Mouse (Mus musculus) heart, embryonic 10.5 days (tissue): Measurements from ENCODE around the gene Treh. TPM values are rescaled to one million over a fixed set of nuclear protein-coding genes. Genes with fewer than 3 reads are reported as not detected.
A peak's percentile ranks its signal among the peaks of the same experiment; 100 is the strongest.

Source experiments
- DNase-seq: peaks from one replicate; pipeline ENCODE4 v3.0.0-alpha.2; 2017; ENCODE audit warnings: low spot score
- H3K27ac ChIP-seq: fragments of 300-500 bp; sonication (generic); 2 replicates; pipeline ENCODE4 v1.5.1; 2016; ENCODE audit warnings: mild to moderate bottlenecking
- H3K27me3 ChIP-seq: fragments of 300-500 bp; sonication (generic); 2 replicates; pipeline ENCODE4 v1.6.1; 2016; ENCODE audit warnings: mild to moderate bottlenecking; ENCODE audit not compliant: poor library complexity, insufficient read depth, severe bottlenecking
- H3K36me3 ChIP-seq: fragments of 300-500 bp; sonication (generic); 2 replicates; pipeline ENCODE4 v1.6.1; 2016; ENCODE audit warnings: mild to moderate bottlenecking, moderate library complexity
- H3K4me1 ChIP-seq: fragments of 300-500 bp; sonication (generic); 2 replicates; pipeline ENCODE4 v1.6.1; 2016; ENCODE audit warnings: mild to moderate bottlenecking
- H3K4me3 ChIP-seq: fragments of 300-500 bp; sonication (generic); 2 replicates; pipeline ENCODE4 v1.5.1; 2016; ENCODE audit warnings: mild to moderate bottlenecking, moderate library complexity
- H3K9me3 ChIP-seq: fragments of 300-500 bp; sonication (generic); 2 replicates; pipeline ENCODE4 v1.6.1; 2016; ENCODE audit warnings: mild to moderate bottlenecking, moderate library complexity
- WGBS: fragments of 180-500 bp; shearing (Covaris S2); methylation state at CpG from one replicate; pipeline ENCODE4 v1.1.7; 2016; 5-methylcytosine and 5-hydroxymethylcytosine counted together
- polyA plus RNA-seq: library from polyadenylated mRNA; unstranded; fragments of >200 nt; fragmentation: Nextera tagmentation; extraction: Ambion mirVana; gene quantifications from 2 replicates; pipeline ENCODE4 v1.2.1, GENCODE M21; 2016

Gene Treh
- polyA plus RNA-seq, 1 experiment from 2014 or later, result not detected

GRCm38 (mm10) chr9:44709600-44709999, 36.6 kb downstream of the Treh start:
- WGBS, result 38% methylated on average over 2 of the region's 2 CpGs
- Histone ChIP-seq H3K4me1 (peaks cover 33% of the 10 kb centered on the region), H3K27me3 (peaks cover 10% of the 10 kb centered on the region), H3K9me3 (no peaks in the 10 kb centered on the region), H3K4me3 (no peak overlapping the region), H3K27ac (no peak overlapping the region), H3K36me3 (peaks cover 82% of the 10 kb centered on the region)
- DNase-seq, result no peak

- 83% methylated on average over 5 of the region's 5 CpGs for WGBS
- Histone ChIP-seq H3K36me3 (peaks cover 82% of the 10 kb centered on the region), H3K27me3 (peaks cover 10% of the 10 kb centered on the region), H3K4me3 (no peak overlapping the region), H3K27ac (no peak overlapping the region), H3K4me1 (peaks cover 33% of the 10 kb centered on the region), H3K9me3 (no peaks in the 10 kb centered on the region)
- no peak for DNase-seq
Measured at GRCm38 (mm10) chr9:44710213-44710612, 37.2 kb downstream of the Treh start.

GRCm38 (mm10) chr9:44711602-44712001, 38.6 kb downstream of the Treh start:
- peaks cover 84% of the 10 kb centered on the region for H3K36me3 ChIP-seq
- H3K27ac ChIP-seq, result no peak overlapping the region
- H3K27me3 ChIP-seq, result peaks cover 10% of the 10 kb centered on the region
- H3K4me1 ChIP-seq, result peaks cover 33% of the 10 kb centered on the region
- H3K9me3 ChIP-seq, result no peaks in the 10 kb centered on the region
- H3K4me3 ChIP-seq, result no peak overlapping the region
- DNase-seq, result no peak
- 64% methylated on average over 17 of the region's 17 CpGs for WGBS

- 77% methylated on average over 6 of the region's 6 CpGs for WGBS
- no peak overlapping the region for H3K4me3 ChIP-seq
- peaks cover 87% of the 10 kb centered on the region for H3K36me3 ChIP-seq
- H3K27ac ChIP-seq, result no peak overlapping the region
- peaks cover 37% of the 10 kb centered on the region for H3K4me1 ChIP-seq
- peaks cover 2% of the 10 kb centered on the region; the same call in 1 of the 2 replicates for H3K27me3 ChIP-seq
- no peaks in the 10 kb centered on the region for H3K9me3 ChIP-seq
- no peak for DNase-seq
Measured at GRCm38 (mm10) chr9:44713080-44713479, 40.0 kb downstream of the Treh start.

- Histone ChIP-seq H3K4me1 (peaks cover 34% of the 10 kb centered on the region), H3K4me3 (no peak overlapping the region), H3K36me3 (peaks cover 91% of the 10 kb centered on the region), H3K9me3 (no peaks in the 10 kb centered on the region), H3K27ac (no peak overlapping the region), H3K27me3 (no peaks in the 10 kb centered on the region)
- no peak for DNase-seq
- 69% methylated on average over 2 of the region's 2 CpGs for WGBS
Measured at GRCm38 (mm10) chr9:44713574-44713973, 40.5 kb downstream of the Treh start.

GRCm38 (mm10) chr9:44715109-44715508, 42.1 kb downstream of the Treh start:
- Histone ChIP-seq H3K27me3 (no peaks in the 10 kb centered on the region), H3K4me1 (peaks cover 33% of the 10 kb centered on the region), H3K4me3 (no peak overlapping the region), H3K36me3 (peaks cover 83% of the 10 kb centered on the region), H3K27ac (no peak overlapping the region), H3K9me3 (no peaks in the 10 kb centered on the region)
- DNase-seq, result no peak
- 81% methylated on average over 17 of the region's 17 CpGs for WGBS

- H3K27me3 ChIP-seq, result no peaks in the 10 kb centered on the region
- H3K4me1 ChIP-seq, result peaks cover 40% of the 10 kb centered on the region
- H3K9me3 ChIP-seq, result no peaks in the 10 kb centered on the region
- H3K36me3 ChIP-seq, result peaks cover 76% of the 10 kb centered on the region
- H3K27ac ChIP-seq, result no peak overlapping the region
- DNase-seq, result no peak
- no peak overlapping the region for H3K4me3 ChIP-seq
- 89% methylated on average over 29 of the region's 29 CpGs for WGBS
Measured at GRCm38 (mm10) chr9:44715705-44716362, 42.8 kb downstream of the Treh start.

GRCm38 (mm10) chr9:44716997-44717821, 44.2 kb downstream of the Treh start:
- 66% methylated on average over 6 of the region's 6 CpGs for WGBS
- no peak for DNase-seq
- Histone ChIP-seq H3K27ac (no peak overlapping the region), H3K4me3 (no peak overlapping the region), H3K27me3 (no peaks in the 10 kb centered on the region), H3K36me3 (peaks cover 62% of the 10 kb centered on the region), H3K4me1 (peaks cover 54% of the 10 kb centered on the region), H3K9me3 (no peaks in the 10 kb centered on the region)

- H3K36me3 ChIP-seq, result peaks cover 56% of the 10 kb centered on the region
Measured at GRCm38 (mm10) chr9:44717822-44718242, 44.8 kb downstream of the Treh start.

GRCm38 (mm10) chr9:44718937-44719631, 46.1 kb downstream of the Treh start:
- H3K27me3 ChIP-seq, result no peaks in the 10 kb centered on the region
- no peaks in the 10 kb centered on the region for H3K9me3 ChIP-seq
- peaks cover 43% of the 10 kb centered on the region for H3K36me3 ChIP-seq
- H3K27ac ChIP-seq, result no peak overlapping the region
- no peak for DNase-seq
- no peak overlapping the region for H3K4me3 ChIP-seq
- H3K4me1 ChIP-seq, result peaks cover 62% of the 10 kb centered on the region
- WGBS, result 83% methylated on average over 12 of the region's 12 CpGs

More at GRCm38 (mm10) chr9:44717822-44718242, 44.8 kb downstream of the Treh start:
- H3K4me3 ChIP-seq, result no peak overlapping the region
- no peak overlapping the region for H3K27ac ChIP-seq
- peaks cover 57% of the 10 kb centered on the region for H3K4me1 ChIP-seq
- no peak for DNase-seq
- H3K9me3 ChIP-seq, result no peaks in the 10 kb centered on the region
- no peaks in the 10 kb centered on the region for H3K27me3 ChIP-seq
- 85% methylated on average over 10 of the region's 10 CpGs for WGBS

GRCm38 (mm10) chr9:44719632-44720357, 46.8 kb downstream of the Treh start:
- 82% methylated on average over 8 of the region's 8 CpGs for WGBS
- Histone ChIP-seq H3K27ac (peak overlapping the region; percentile 89), H3K4me3 (peak overlapping the region; percentile 69), H3K9me3 (no peaks in the 10 kb centered on the region), H3K27me3 (no peaks in the 10 kb centered on the region), H3K36me3 (peaks cover 37% of the 10 kb centered on the region), H3K4me1 (peaks cover 69% of the 10 kb centered on the region)
- DNase-seq, result no peak

- Histone ChIP-seq H3K27ac (peak overlapping the region; percentile 89), H3K4me1 (peaks cover 76% of the 10 kb centered on the region), H3K27me3 (no peaks in the 10 kb centered on the region), H3K9me3 (no peaks in the 10 kb centered on the region), H3K4me3 (peak overlapping the region; percentile 69), H3K36me3 (peaks cover 32% of the 10 kb centered on the region)
- 24% methylated on average over 9 of the region's 9 CpGs for WGBS
- no peak for DNase-seq
Measured at GRCm38 (mm10) chr9:44720358-44721153, 47.5 kb downstream of the Treh start.
